Comparison of ENCODE assay signal across 29 mouse cellular contexts in genomic region chr10:109904841-109905240, GRCm38 (mm10).
A peak's percentile ranks its signal among the peaks of the same experiment; 100 is the strongest.
DNase-seq lines count a peak whose midpoint lies in the region; ATAC-seq and TF ChIP-seq lines count a peak whose summit lies in the region.
"Had no signal": no experiment of that assay in that cellular context is flagged by ENCODE, and none has a peak within 500 bp of the region (broad histone marks: within the 10 kb centered on the region; RNA-seq: fewer than 3 reads in every experiment).

No protein-coding gene starts in this region.

- 88% methylated on average over 1 of the region's 1 CpGs for WGBS in midbrain, postnatal 0 days
- WGBS in midbrain, embryonic 14.5 days: 85% methylated on average over 1 of the region's 1 CpGs

- no peak overlapping the region for H3K9ac ChIP-seq in midbrain, postnatal 0 days (replicated peaks; ENCODE audit: low read length, poor library complexity, severe bottlenecking)
- H3K9ac ChIP-seq in midbrain, embryonic 14.5 days (replicated peaks; ENCODE audit: low read length): no peak overlapping the region
- H3K9ac ChIP-seq: embryonic facial prominence, embryonic 13.5 days; forebrain, embryonic 12.5 days; forebrain, embryonic 15.5 days; heart, embryonic 13.5 days; hindbrain, embryonic 14.5 days had no signal

- TF ChIP-seq CTCF in midbrain, postnatal 0 days (IDR thresholded peaks at IDR 0.05): peak; percentile 19; the same call in 1 of the 2 replicates

- no peak overlapping the region for H3K27ac ChIP-seq in midbrain, postnatal 0 days (ENCODE audit: low read depth, low read length)
- H3K27ac ChIP-seq in midbrain, embryonic 14.5 days (replicated peaks; ENCODE audit: low read depth, low read length): no peak overlapping the region
- H3K27ac ChIP-seq: embryonic facial prominence, embryonic 10.5 days; embryonic facial prominence, embryonic 13.5 days; forebrain, embryonic 12.5 days; forebrain, embryonic 15.5 days; heart, adult 2 months; heart, embryonic 10.5 days; heart, embryonic 13.5 days; hindbrain, embryonic 14.5 days; hindbrain, postnatal 0 days had no signal

- no peak for ATAC-seq in midbrain, postnatal 0 days (ENCODE audit: low FRiP score)
- no peak; the same call in 1 of the 2 replicates for ATAC-seq in midbrain, embryonic 14.5 days (ENCODE audit: low FRiP score, low TSS enrichment)
- no peak for ATAC-seq in inflammation-experienced regulatory T-cells, adult 6 months
- ATAC-seq: activated CD4-positive, CD25-positive, alpha-beta regulatory T cell, adult 4 months; forebrain, embryonic 15.5 days; hindbrain, postnatal 0 days had no signal

- DNase-seq in midbrain, postnatal 0 days (ENCODE audit: low spot score): no peak
- no peak for DNase-seq in midbrain, embryonic 14.5 days
- DNase-seq in 3T3-L1 (ENCODE audit: low read depth, low spot score) (peak; percentile 52), NIH3T3 (ENCODE audit: low read depth) (peak; percentile 51)
- DNase-seq in left cerebral cortex, adult 9 months (ENCODE audit: low spot score in 2 of 2): no peak
- DNase-seq: adrenal gland, postnatal 10 days; B cell, adult 2 months; cerebellum, adult 11 months; cerebellum, adult 2 months; cerebellum, adult 9-11 months; cerebellum, postnatal 36 days; embryo, embryonic 11 days; gastrocnemius, postnatal 10 days; gastrocnemius, postnatal 36 days; heart, adult 2 months; heart, postnatal 14 days; heart, postnatal 4 days had no signal

- no peaks in the 10 kb centered on the region for H3K4me1 ChIP-seq in midbrain, postnatal 0 days (ENCODE audit: insufficient read depth, low read length)
- H3K4me1 ChIP-seq in midbrain, embryonic 14.5 days (ENCODE audit: control insufficient read depth, insufficient read depth, low read length): no peaks in the 10 kb centered on the region
- H3K4me1 ChIP-seq: embryonic facial prominence, embryonic 13.5 days; heart, embryonic 13.5 days had no signal

- no peak overlapping the region for H3K4me3 ChIP-seq in midbrain, postnatal 0 days (ENCODE audit: low read depth, low read length)
- no peak overlapping the region for H3K4me3 ChIP-seq in midbrain, embryonic 14.5 days (replicated peaks; ENCODE audit: low read depth, low read length)
- H3K4me3 ChIP-seq: embryonic facial prominence, embryonic 10.5 days; embryonic facial prominence, embryonic 13.5 days; erythroblast, embryonic 14.5 days; forebrain, embryonic 12.5 days; forebrain, embryonic 15.5 days; heart, adult 2 months; heart, embryonic 10.5 days; heart, embryonic 13.5 days had no signal

- no peaks in the 10 kb centered on the region for H3K27me3 ChIP-seq in midbrain, postnatal 0 days (ENCODE audit: insufficient read depth, low read length)
- H3K27me3 ChIP-seq in midbrain, embryonic 14.5 days (ENCODE audit: control insufficient read depth, insufficient read depth, low read length): no peaks in the 10 kb centered on the region
- H3K27me3 ChIP-seq: CH12.LX; embryonic facial prominence, embryonic 13.5 days; forebrain, embryonic 12.5 days; forebrain, embryonic 15.5 days; heart, embryonic 13.5 days had no signal

- H3K9me3 ChIP-seq in midbrain, postnatal 0 days (ENCODE audit: low read length): no peaks in the 10 kb centered on the region
- no peaks in the 10 kb centered on the region for H3K9me3 ChIP-seq in midbrain, embryonic 14.5 days (ENCODE audit: control insufficient read depth, low read length)
- H3K9me3 ChIP-seq: embryonic facial prominence, embryonic 10.5 days; embryonic facial prominence, embryonic 13.5 days; forebrain, embryonic 12.5 days; forebrain, embryonic 15.5 days; heart, embryonic 10.5 days; heart, embryonic 13.5 days had no signal

- H3K36me3 ChIP-seq in midbrain, postnatal 0 days (ENCODE audit: insufficient read depth, low read length): no peaks in the 10 kb centered on the region
- H3K36me3 ChIP-seq in midbrain, embryonic 14.5 days (ENCODE audit: control insufficient read depth, insufficient read depth, low read length): no peaks in the 10 kb centered on the region
- H3K36me3 ChIP-seq: embryonic facial prominence, embryonic 10.5 days; embryonic facial prominence, embryonic 13.5 days; forebrain, embryonic 12.5 days; forebrain, embryonic 15.5 days; heart, embryonic 10.5 days; heart, embryonic 13.5 days had no signal

- no peak overlapping the region for H3K4me2 ChIP-seq in midbrain, postnatal 0 days (ENCODE audit: low read depth, low read length, poor library complexity, severe bottlenecking)
- H3K4me2 ChIP-seq in midbrain, embryonic 14.5 days (ENCODE audit: low read length): no peak overlapping the region
- H3K4me2 ChIP-seq: forebrain, embryonic 12.5 days; forebrain, embryonic 15.5 days; heart, embryonic 13.5 days; hindbrain, embryonic 14.5 days had no signal

Comparison
In these comparisons a context has a peak if more than half of its experiments do, and no peak if none do; other contexts are left out.
1. DNase-seq: peak in 3T3-L1 (single experiment) and NIH3T3 (single experiment); none in midbrain, postnatal 0 days (single experiment), midbrain, embryonic 14.5 days (single experiment) and left cerebral cortex, adult 9 months (0 of 2).